Mouse (Mus musculus): Measurements from ENCODE around the gene Rgs13. TPM values are rescaled to one million over a fixed set of nuclear protein-coding genes. Genes with fewer than 3 reads are reported as not detected.

Gene Rgs13
- polyA plus RNA-seq, 1 experiment = not detected

DNA sequence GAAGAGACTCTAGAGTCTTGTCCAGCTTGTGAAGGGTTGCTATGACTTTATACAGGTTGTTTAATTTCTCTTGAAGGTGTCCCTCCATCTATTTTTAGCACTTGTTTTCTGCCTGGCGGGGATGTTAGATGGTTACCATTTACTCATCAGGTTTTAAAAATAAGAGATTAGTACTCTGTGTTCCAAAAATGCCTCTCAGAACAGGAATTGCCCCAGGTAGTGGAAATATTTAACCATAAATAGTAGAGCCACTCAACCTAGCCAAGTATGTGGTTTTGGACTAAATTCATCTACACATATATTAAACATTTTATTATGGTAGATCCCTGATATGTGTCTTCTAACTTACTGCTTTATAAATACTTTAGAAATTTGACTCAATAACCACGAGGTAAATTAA lies 64.2 kb downstream of the Rgs13 start:
- TF ChIP-seq POLR2A (IDR thresholded peaks at IDR 0.05; ENCODE audit: borderline replicate concordance, control insufficient read depth, low read depth, low read length) (no peak), CTCF (IDR thresholded peaks at IDR 0.05; ENCODE audit: control insufficient read depth, insufficient read depth, low read length) (no peak)
- no peaks in the 10 kb centered on the region for H3K4me1 ChIP-seq (ENCODE audit: control insufficient read depth, insufficient read depth, low read length)
- H3K27ac ChIP-seq (ENCODE audit: control insufficient read depth, insufficient read depth, low read depth, low read length, poor library complexity) = no peak overlapping the region
- 62% methylated on average over 2 of the region's 2 CpGs for WGBS
- no peak overlapping the region for H3K4me3 ChIP-seq (replicated peaks; ENCODE audit: control insufficient read depth, low read depth, low read length)

DNA sequence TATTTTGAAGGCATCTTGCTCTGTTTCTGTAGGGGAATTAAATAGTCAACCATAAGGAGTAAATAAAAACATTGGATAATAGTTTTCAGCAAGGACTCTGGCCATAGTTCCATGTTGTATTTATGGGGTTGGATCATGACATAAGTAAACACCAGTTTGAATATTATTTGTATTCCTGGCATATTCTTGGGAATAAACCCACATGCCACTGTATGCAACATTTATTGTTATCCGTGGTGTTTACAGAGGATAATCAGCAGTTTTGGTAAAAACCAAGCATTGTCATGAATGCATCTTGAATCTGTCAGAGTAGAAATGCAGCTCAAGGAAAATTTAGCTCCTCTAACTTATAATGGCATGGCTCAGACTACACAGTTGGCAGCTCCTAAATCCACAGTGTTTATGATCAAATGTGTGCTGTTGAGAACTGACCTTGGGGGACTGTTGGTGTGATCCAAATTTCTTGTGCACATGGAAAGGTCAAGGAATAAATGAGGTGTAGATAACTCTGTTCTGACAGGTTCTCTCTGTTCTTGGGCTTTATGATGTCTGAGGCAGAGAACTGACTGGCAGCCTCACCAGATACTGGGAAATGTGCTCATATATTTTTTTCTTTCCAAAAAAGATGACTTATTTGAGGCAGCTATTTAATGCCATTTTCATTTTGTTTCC lies 78.4 kb downstream of the Rgs13 start:
- TF ChIP-seq POLR2A (IDR thresholded peaks at IDR 0.05; ENCODE audit: borderline replicate concordance, control insufficient read depth, low read depth, low read length) (no peak), CTCF (IDR thresholded peaks at IDR 0.05; ENCODE audit: control insufficient read depth, insufficient read depth, low read length) (no peak)
- WGBS = 61% methylated on average over 1 of the region's 1 CpGs
- Histone ChIP-seq H3K4me3 (replicated peaks; ENCODE audit: control insufficient read depth, low read depth, low read length) (no peak overlapping the region), H3K27ac (ENCODE audit: control insufficient read depth, insufficient read depth, low read depth, low read length, poor library complexity) (no peak overlapping the region), H3K4me1 (ENCODE audit: control insufficient read depth, insufficient read depth, low read length) (no peaks in the 10 kb centered on the region)

- Histone ChIP-seq H3K27ac (ENCODE audit: control insufficient read depth, insufficient read depth, low read depth, low read length, poor library complexity) (no peak overlapping the region), H3K4me1 (ENCODE audit: control insufficient read depth, insufficient read depth, low read length) (no peaks in the 10 kb centered on the region), H3K4me3 (replicated peaks; ENCODE audit: control insufficient read depth, low read depth, low read length) (no peak overlapping the region)
- WGBS = 85% methylated on average over 1 of the region's 1 CpGs
- TF ChIP-seq CTCF (IDR thresholded peaks at IDR 0.05; ENCODE audit: control insufficient read depth, insufficient read depth, low read length) = no peak
- no peak for TF ChIP-seq POLR2A (IDR thresholded peaks at IDR 0.05; ENCODE audit: borderline replicate concordance, control insufficient read depth, low read depth, low read length)
Measured at GRCm38 (mm10) chr1:144090410-144090809, 86.8 kb downstream of the Rgs13 start.

Other genes with a start within 250 kb of the Rgs13 start
- 16.3 and 44.7 TPM in 2 replicates for gene Rgs2, start 173.2 kb downstream of the Rgs13 start, polyA plus RNA-seq (2011; ENCODE audit: insufficient read depth, insufficient read length, low replicate concordance, missing spikeins)
- 1.1 TPM in 1 of 2 replicates, not detected in the other for gene Rgs1, start 71.9 kb upstream of the Rgs13 start, polyA plus RNA-seq (2011; ENCODE audit: insufficient read depth, insufficient read length, low replicate concordance, missing spikeins)